Mouse (Mus musculus): ENCODE data around the gene Tlr12. TPM values are rescaled to one million over a fixed set of nuclear protein-coding genes. Genes with fewer than 3 reads are reported as not detected.
"Not testable (repeated sequence)": the region's sequence is repeated elsewhere in the genome, so short reads cannot be mapped to it uniquely, and the experiment has no call there.

Gene Tlr12
- polyA plus RNA-seq (2016; fragmentation: Nextera tagmentation; extraction: Ambion mirVana), result 0.67 and 0.96 TPM in 2 replicates

- no peak within 1 kb of the TSS for H3K4me3 ChIP-seq
- peak within 1 kb of the TSS; percentile 35 for H3K27ac ChIP-seq
- no peaks in the 10 kb centered on the region for H3K36me3 ChIP-seq
- H3K4me1 ChIP-seq (replicated peaks), result peaks cover 15% of the 10 kb centered on the region
- 72% methylated on average over 15 of the region's 15 CpGs for WGBS
- peaks cover 23% of the 10 kb centered on the region; the same call in 1 of the 2 replicates for H3K27me3 ChIP-seq (ENCODE audit: insufficient read depth, poor library complexity, severe bottlenecking)
- no peaks in the 10 kb centered on the region for H3K9me3 ChIP-seq
- DNase-seq (ENCODE audit: low spot score), result no peak
Measured at GRCm38 (mm10) chr4:128618246-128618911, at the start of gene Tlr12. Gene Tlr12 (minus strand): TSS chr4:128618619.

GRCm38 (mm10) chr4:128667195-128667594, 48.8 kb upstream of the Tlr12 start:
- H3K27me3 ChIP-seq (ENCODE audit: insufficient read depth, poor library complexity, severe bottlenecking); DNase-seq (ENCODE audit: low spot score); H3K9me3 ChIP-seq; H3K36me3 ChIP-seq; H3K4me3 ChIP-seq; H3K27ac ChIP-seq: not testable (repeated sequence)
- H3K4me1 ChIP-seq (replicated peaks), result peaks cover 20% of the 10 kb centered on the region
- WGBS, result 69% methylated on average over 4 of the region's 4 CpGs

GRCm38 (mm10) chr4:128666362-128666761, 47.9 kb upstream of the Tlr12 start:
- not testable (repeated sequence) for H3K27ac ChIP-seq; DNase-seq (ENCODE audit: low spot score); H3K36me3 ChIP-seq; H3K27me3 ChIP-seq (ENCODE audit: insufficient read depth, poor library complexity, severe bottlenecking); H3K4me3 ChIP-seq; H3K9me3 ChIP-seq
- WGBS, result 83% methylated on average over 7 of the region's 7 CpGs
- peaks cover 16% of the 10 kb centered on the region for H3K4me1 ChIP-seq (replicated peaks)

GRCm38 (mm10) chr4:128664002-128664401, 45.6 kb upstream of the Tlr12 start:
- 77% methylated on average over 3 of the region's 3 CpGs for WGBS
- H3K27ac ChIP-seq, result no peak overlapping the region
- H3K9me3 ChIP-seq, result no peaks in the 10 kb centered on the region
- no peak overlapping the region for H3K4me3 ChIP-seq
- H3K27me3 ChIP-seq (ENCODE audit: insufficient read depth, poor library complexity, severe bottlenecking), result 0 out of 2 replicates have a peak, but pooled peaks cover 2% of the 10 kb centered on the region
- no peaks in the 10 kb centered on the region for H3K36me3 ChIP-seq
- peaks cover 5% of the 10 kb centered on the region; the same call in 1 of the 2 replicates for H3K4me1 ChIP-seq (replicated peaks)
- DNase-seq (ENCODE audit: low spot score), result no peak

- H3K4me3 ChIP-seq, result no peak overlapping the region
- H3K9me3 ChIP-seq, result no peaks in the 10 kb centered on the region
- peaks cover 5% of the 10 kb centered on the region; the same call in 1 of the 2 replicates for H3K4me1 ChIP-seq (replicated peaks)
- peaks cover 25% of the 10 kb centered on the region for H3K27me3 ChIP-seq (ENCODE audit: insufficient read depth, poor library complexity, severe bottlenecking)
- no peaks in the 10 kb centered on the region for H3K36me3 ChIP-seq
- H3K27ac ChIP-seq, result no peak overlapping the region
- WGBS, result 85% methylated on average over 8 of the region's 8 CpGs
- DNase-seq (ENCODE audit: low spot score), result no peak
Measured at GRCm38 (mm10) chr4:128661063-128661462, 42.6 kb upstream of the Tlr12 start.

- Histone ChIP-seq H3K4me1 (replicated peaks) (peaks cover 12% of the 10 kb centered on the region), H3K27me3 (ENCODE audit: insufficient read depth, poor library complexity, severe bottlenecking) (peaks cover 33% of the 10 kb centered on the region), H3K27ac (no peak overlapping the region), H3K9me3 (no peaks in the 10 kb centered on the region), H3K36me3 (no peaks in the 10 kb centered on the region), H3K4me3 (no peak overlapping the region)
- 83% methylated on average over 8 of the region's 8 CpGs for WGBS
- no peak for DNase-seq (ENCODE audit: low spot score)
Measured at GRCm38 (mm10) chr4:128660196-128660595, 41.8 kb upstream of the Tlr12 start.

- peaks cover 35% of the 10 kb centered on the region for H3K4me1 ChIP-seq (replicated peaks)
- H3K36me3 ChIP-seq, result no peaks in the 10 kb centered on the region
- WGBS, result 13% methylated on average over 12 of the region's 12 CpGs
- H3K9me3 ChIP-seq, result no peaks in the 10 kb centered on the region
- H3K27ac ChIP-seq, result peak overlapping the region; percentile 79; the same call in 1 of the 2 replicates
- peaks cover 40% of the 10 kb centered on the region for H3K27me3 ChIP-seq (ENCODE audit: insufficient read depth, poor library complexity, severe bottlenecking)
- DNase-seq (ENCODE audit: low spot score), result no peak
- peak overlapping the region; percentile 77 for H3K4me3 ChIP-seq
Measured at GRCm38 (mm10) chr4:128655446-128655845, 37.0 kb upstream of the Tlr12 start.

GRCm38 (mm10) chr4:128654505-128655381, 36.3 kb upstream of the Tlr12 start, which contains the start of gene Phc2:
Gene Phc2 (plus strand): TSS chr4:128654702.
- peaks cover 40% of the 10 kb centered on the region for H3K27me3 ChIP-seq (ENCODE audit: insufficient read depth, poor library complexity, severe bottlenecking)
- peaks cover 38% of the 10 kb centered on the region for H3K4me1 ChIP-seq (replicated peaks)
- peak; percentile 95 for DNase-seq (ENCODE audit: low spot score)
- H3K9me3 ChIP-seq, result no peaks in the 10 kb centered on the region
- under 1% methylated on average over 79 of the region's 85 CpGs for WGBS
- H3K36me3 ChIP-seq, result no peaks in the 10 kb centered on the region
- H3K4me3 ChIP-seq, result peak within 1 kb of the TSS; percentile 77
- peak within 1 kb of the TSS; percentile 79 for H3K27ac ChIP-seq

GRCm38 (mm10) chr4:128652584-128653298, 34.3 kb upstream of the Tlr12 start:
- WGBS, result 62% methylated on average over 5 of the region's 5 CpGs
- Histone ChIP-seq H3K27ac (peak overlapping the region; percentile 50), H3K9me3 (no peaks in the 10 kb centered on the region), H3K36me3 (no peaks in the 10 kb centered on the region), H3K4me1 (replicated peaks) (peaks cover 52% of the 10 kb centered on the region), H3K27me3 (ENCODE audit: insufficient read depth, poor library complexity, severe bottlenecking) (peaks cover 32% of the 10 kb centered on the region), H3K4me3 (no peak overlapping the region)
- DNase-seq (ENCODE audit: low spot score), result no peak

- no peak overlapping the region for H3K4me3 ChIP-seq
- WGBS, result 69% methylated on average over 3 of the region's 3 CpGs
- H3K9me3 ChIP-seq, result no peaks in the 10 kb centered on the region
- H3K36me3 ChIP-seq, result no peaks in the 10 kb centered on the region
- no peak for DNase-seq (ENCODE audit: low spot score)
- H3K27ac ChIP-seq, result no peak overlapping the region; the same call in 1 of the 2 replicates
- peaks cover 20% of the 10 kb centered on the region for H3K27me3 ChIP-seq (ENCODE audit: insufficient read depth, poor library complexity, severe bottlenecking)
- H3K4me1 ChIP-seq (replicated peaks), result peaks cover 56% of the 10 kb centered on the region
Measured at GRCm38 (mm10) chr4:128651530-128651929, 33.1 kb upstream of the Tlr12 start.

- 59% methylated on average over 8 of the region's 8 CpGs for WGBS
- Histone ChIP-seq H3K27me3 (ENCODE audit: insufficient read depth, poor library complexity, severe bottlenecking) (no peaks in the 10 kb centered on the region), H3K27ac (no peak overlapping the region), H3K36me3 (no peaks in the 10 kb centered on the region), H3K9me3 (no peaks in the 10 kb centered on the region), H3K4me3 (no peak overlapping the region), H3K4me1 (replicated peaks) (peaks cover 36% of the 10 kb centered on the region)
- peak; percentile 46 for DNase-seq (ENCODE audit: low spot score)
Measured at GRCm38 (mm10) chr4:128648567-128649255, 30.3 kb upstream of the Tlr12 start.

- Histone ChIP-seq H3K4me3 (no peak overlapping the region), H3K9me3 (no peaks in the 10 kb centered on the region), H3K27ac (no peak overlapping the region), H3K36me3 (no peaks in the 10 kb centered on the region), H3K27me3 (ENCODE audit: insufficient read depth, poor library complexity, severe bottlenecking) (no peaks in the 10 kb centered on the region), H3K4me1 (replicated peaks) (peaks cover 34% of the 10 kb centered on the region)
- 52% methylated on average over 7 of the region's 7 CpGs for WGBS
- DNase-seq (ENCODE audit: low spot score), result no peak
Measured at GRCm38 (mm10) chr4:128646762-128647161, 28.3 kb upstream of the Tlr12 start.

Data from hindbrain, embryonic 10.5 days (tissue).